Mouse (Mus musculus) forebrain, embryonic 10.5 days (tissue): Measurements from ENCODE around the gene Zfp628. TPM values are rescaled to one million over a fixed set of nuclear protein-coding genes. Genes with fewer than 3 reads are reported as not detected.

Experiments used
- DNase-seq: peaks from one replicate; pipeline ENCODE4 v3.0.0-alpha.2; 2017; ENCODE audit warnings: low spot score; ENCODE audit errors: extremely low spot score
- H3K27ac ChIP-seq: fragments of 300-500 bp; sonication (generic); 2 replicates; pipeline ENCODE4 v1.5.1; 2016; ENCODE audit warnings: mild to moderate bottlenecking
- H3K27me3 ChIP-seq: fragments of 300-500 bp; sonication (generic); 2 replicates; pipeline ENCODE4 v1.6.1; 2016; ENCODE audit warnings: mild to moderate bottlenecking; ENCODE audit not compliant: poor library complexity, severe bottlenecking
- H3K36me3 ChIP-seq: fragments of 300-500 bp; sonication (generic); replicated peaks from 2 replicates; pipeline ENCODE4 v1.6.1; 2016; ENCODE audit warnings: mild to moderate bottlenecking, moderate library complexity
- H3K4me1 ChIP-seq: fragments of 300-500 bp; sonication (generic); 2 replicates; pipeline ENCODE4 v1.6.1; 2016
- H3K4me3 ChIP-seq: fragments of 300-500 bp; sonication (generic); 2 replicates; pipeline ENCODE4 v1.5.1; 2016; ENCODE audit warnings: mild to moderate bottlenecking, moderate library complexity
- H3K9me3 ChIP-seq: fragments of 300-500 bp; sonication (generic); 2 replicates; pipeline ENCODE4 v1.6.1; 2016; ENCODE audit warnings: mild to moderate bottlenecking, moderate library complexity
- WGBS: fragments of 180-500 bp; shearing (Covaris S2); methylation state at CpG from one replicate; pipeline ENCODE4 v1.1.7; 2016; 5-methylcytosine and 5-hydroxymethylcytosine counted together
- polyA plus RNA-seq: library from polyadenylated mRNA; unstranded; fragments of >200 nt; fragmentation: Nextera tagmentation; extraction: Ambion mirVana; gene quantifications from 2 replicates; pipeline ENCODE4 v1.2.1, GENCODE M21; 2016

Zfp628 gene
- polyA plus RNA-seq, 1 experiment from 2014 or later, result 4.1 TPM

DNA sequence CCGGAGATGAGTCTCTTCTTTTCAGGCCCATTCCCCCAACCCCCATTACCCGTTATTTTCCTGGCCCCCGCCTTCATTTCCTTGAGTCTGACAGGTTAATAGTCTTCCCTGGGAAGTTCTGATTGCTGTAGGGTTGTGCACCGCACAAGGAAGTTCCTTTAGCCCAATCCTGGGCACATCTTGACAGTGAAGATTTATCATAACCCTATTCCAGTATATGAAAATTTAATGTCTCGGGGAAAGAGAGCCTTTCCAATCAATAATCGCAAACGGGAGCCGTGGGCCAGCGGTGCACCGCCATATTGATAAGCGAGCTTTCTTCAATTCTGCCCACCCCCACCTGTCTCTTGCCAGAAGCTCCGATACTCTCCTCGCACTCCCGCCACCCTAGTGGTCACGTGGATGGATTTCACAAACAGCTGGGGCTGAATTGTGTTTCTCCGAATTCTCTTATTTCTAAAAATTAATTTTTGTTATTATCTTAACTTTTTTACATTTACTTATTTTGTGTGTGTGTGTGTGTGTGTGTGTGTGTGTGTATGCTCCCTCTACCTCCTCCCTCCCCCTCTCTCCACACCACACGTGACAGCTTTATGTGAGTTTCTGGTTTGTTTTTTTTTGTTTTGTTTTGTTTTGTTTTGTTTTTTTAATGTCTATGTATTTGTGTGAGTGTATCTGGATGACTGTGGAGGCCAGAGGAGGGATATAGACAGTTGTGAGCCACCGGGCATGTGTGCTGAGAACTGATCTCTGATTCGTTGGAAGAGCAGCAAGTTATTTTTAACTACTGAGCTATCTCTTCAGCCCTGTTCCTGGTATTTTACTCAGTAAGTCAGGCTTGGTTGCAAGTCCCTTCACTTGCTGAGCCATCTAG lies 15.1 kb upstream of the Zfp628 start:
- Histone ChIP-seq H3K27ac (peak overlapping the region; percentile 21; the same call in 1 of the 2 replicates), H3K4me3 (peak overlapping the region; percentile 39), H3K27me3 (peaks cover 37% of the 10 kb centered on the region), H3K36me3 (no peaks in the 10 kb centered on the region), H3K9me3 (peaks cover 9% of the 10 kb centered on the region), H3K4me1 (peaks cover 23% of the 10 kb centered on the region)
- WGBS, result 9% methylated on average over 19 of the region's 19 CpGs
- no peak for DNase-seq

DNA sequence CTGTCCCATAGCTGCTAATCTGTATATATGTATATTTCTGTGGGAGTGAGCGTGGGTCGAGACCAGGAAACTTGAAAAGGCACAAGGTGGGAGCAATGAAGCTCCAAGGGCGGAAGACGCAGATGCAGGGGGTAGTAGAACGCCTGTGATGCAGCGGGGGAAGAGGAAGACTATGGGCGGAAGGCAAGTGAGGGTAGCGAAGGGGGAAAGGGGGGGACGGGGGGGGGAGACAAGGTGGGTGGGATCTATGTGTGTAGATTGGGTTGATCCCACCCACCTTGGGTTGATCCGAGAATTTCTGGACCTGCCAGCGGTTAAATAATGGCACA lies 14.5 kb upstream of the Zfp628 start:
- H3K4me1 ChIP-seq, result peaks cover 23% of the 10 kb centered on the region
- 17% methylated on average over 11 of the region's 11 CpGs for WGBS
- H3K4me3 ChIP-seq, result peak overlapping the region; percentile 39
- no peaks in the 10 kb centered on the region for H3K36me3 ChIP-seq
- peaks cover 9% of the 10 kb centered on the region for H3K9me3 ChIP-seq
- no peak for DNase-seq
- H3K27me3 ChIP-seq, result peaks cover 37% of the 10 kb centered on the region
- no peak overlapping the region for H3K27ac ChIP-seq

DNA sequence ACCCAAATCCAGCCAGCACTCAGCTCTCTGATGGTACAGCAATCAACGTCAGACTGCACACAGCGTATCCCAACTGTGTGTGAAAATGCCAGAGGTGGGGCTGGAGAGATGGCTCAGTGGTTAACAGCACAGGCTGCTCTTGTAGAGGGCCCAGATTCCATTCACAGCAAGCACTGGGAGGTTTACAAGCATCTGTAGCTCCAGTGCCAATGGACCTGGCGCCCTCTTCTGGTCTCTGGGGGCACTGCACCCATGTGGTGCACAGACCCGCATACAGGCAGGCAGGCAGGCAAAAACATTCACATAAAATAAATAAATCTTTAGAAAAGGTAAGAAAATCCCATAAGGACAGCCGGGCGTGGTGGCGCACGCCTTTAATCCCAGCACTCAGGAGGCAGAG lies 13.8 kb upstream of the Zfp628 start:
- WGBS, result 43% methylated on average over 8 of the region's 8 CpGs
- Histone ChIP-seq H3K27me3 (peaks cover 37% of the 10 kb centered on the region), H3K4me3 (peak overlapping the region; percentile 39; the same call in 1 of the 2 replicates), H3K36me3 (no peaks in the 10 kb centered on the region), H3K27ac (no peak overlapping the region), H3K4me1 (peaks cover 25% of the 10 kb centered on the region), H3K9me3 (peaks cover 9% of the 10 kb centered on the region)
- no peak for DNase-seq

DNA sequence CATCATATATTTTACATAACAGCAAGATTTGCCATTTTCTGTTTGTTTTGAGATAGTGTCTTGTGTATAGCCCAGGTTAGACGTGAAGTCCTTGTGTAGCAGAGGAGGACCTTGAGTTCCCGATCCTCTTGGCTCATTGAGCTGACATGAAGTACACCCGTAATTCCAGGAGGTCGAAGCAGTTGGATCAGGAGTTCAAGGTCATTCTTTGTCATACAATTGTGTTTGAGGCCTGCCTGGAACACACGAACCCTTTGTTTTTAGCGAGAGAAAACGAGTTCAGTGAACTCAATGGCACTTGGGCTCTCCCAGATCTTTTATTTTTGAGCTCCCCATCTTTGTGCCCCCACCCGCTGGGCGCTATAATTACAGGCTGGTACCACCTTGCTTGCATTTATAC lies 12.6 kb upstream of the Zfp628 start:
- WGBS, result 82% methylated on average over 9 of the region's 9 CpGs
- DNase-seq, result no peak

DNA sequence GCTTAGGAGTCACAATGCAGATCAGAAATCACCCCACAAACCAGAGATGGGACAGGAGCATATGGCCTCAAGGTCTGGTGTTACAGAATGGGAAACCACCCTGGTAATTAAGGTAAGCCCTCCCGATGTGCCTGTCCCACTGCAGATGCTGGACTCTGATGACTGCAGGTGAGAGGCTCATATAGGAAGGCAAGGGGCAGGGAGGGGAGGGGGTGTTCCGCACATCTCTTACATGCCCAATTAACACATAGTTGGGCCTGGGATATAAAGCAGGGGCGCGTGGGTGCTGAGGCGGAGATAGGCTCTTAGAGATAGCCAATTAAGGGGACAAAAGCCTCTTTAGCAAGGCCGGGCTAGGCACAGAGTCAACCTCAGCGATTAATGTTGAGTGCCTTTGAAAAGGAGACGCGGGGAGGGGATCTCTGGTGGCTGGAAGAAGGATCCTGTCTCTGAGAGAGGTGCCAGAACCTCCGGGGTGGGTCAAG lies 8.5 kb upstream of the Zfp628 start, which contains the start of gene Gm36210:
Gm36210 (minus strand) TSS at position 51 of the 485 bp plus-strand sequence.
- 33% methylated on average over 10 of the region's 10 CpGs for WGBS
- Histone ChIP-seq H3K36me3 (no peaks in the 10 kb centered on the region), H3K9me3 (peaks cover 3% of the 10 kb centered on the region; the same call in 1 of the 2 replicates), H3K27ac (peak within 1 kb of the TSS; percentile 74), H3K4me3 (peak within 1 kb of the TSS; percentile 16; the same call in 1 of the 2 replicates), H3K4me1 (peaks cover 20% of the 10 kb centered on the region), H3K27me3 (peaks cover 18% of the 10 kb centered on the region)
- no peak for DNase-seq

More for the DNA sequence above, 12.6 kb upstream of the Zfp628 start:
- H3K27ac ChIP-seq, result no peak overlapping the region
- H3K27me3 ChIP-seq, result peaks cover 44% of the 10 kb centered on the region
- peaks cover 9% of the 10 kb centered on the region for H3K9me3 ChIP-seq
- peaks cover 38% of the 10 kb centered on the region for H3K4me1 ChIP-seq
- H3K36me3 ChIP-seq, result no peaks in the 10 kb centered on the region
- no peak overlapping the region for H3K4me3 ChIP-seq

DNA sequence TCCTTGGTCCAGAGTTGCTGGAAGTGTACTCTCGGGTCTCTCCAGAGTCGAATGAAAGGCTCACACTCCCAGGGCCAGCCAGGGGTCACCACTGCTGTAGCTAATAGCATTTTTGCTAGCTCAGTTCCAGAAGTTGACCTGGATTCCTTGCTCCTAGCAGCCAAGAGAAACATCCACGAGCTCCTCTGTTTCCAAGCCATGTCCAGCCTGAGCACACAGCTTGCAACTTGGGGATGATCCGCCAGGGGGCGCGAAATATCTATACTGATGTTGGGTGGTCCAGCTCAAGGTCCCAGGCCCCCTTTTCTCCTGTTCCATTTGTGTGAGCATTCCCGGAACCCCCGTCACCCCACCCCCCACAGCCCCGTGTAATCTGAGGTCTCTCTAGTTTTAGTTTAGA lies 3.5 kb upstream of the Zfp628 start:
- Histone ChIP-seq H3K9me3 (no peaks in the 10 kb centered on the region), H3K4me3 (no peak overlapping the region), H3K36me3 (no peaks in the 10 kb centered on the region), H3K27me3 (peaks cover 18% of the 10 kb centered on the region), H3K27ac (no peak overlapping the region), H3K4me1 (peaks cover 30% of the 10 kb centered on the region)
- WGBS, result 39% methylated on average over 9 of the region's 9 CpGs
- peak; percentile 68 for DNase-seq

DNA sequence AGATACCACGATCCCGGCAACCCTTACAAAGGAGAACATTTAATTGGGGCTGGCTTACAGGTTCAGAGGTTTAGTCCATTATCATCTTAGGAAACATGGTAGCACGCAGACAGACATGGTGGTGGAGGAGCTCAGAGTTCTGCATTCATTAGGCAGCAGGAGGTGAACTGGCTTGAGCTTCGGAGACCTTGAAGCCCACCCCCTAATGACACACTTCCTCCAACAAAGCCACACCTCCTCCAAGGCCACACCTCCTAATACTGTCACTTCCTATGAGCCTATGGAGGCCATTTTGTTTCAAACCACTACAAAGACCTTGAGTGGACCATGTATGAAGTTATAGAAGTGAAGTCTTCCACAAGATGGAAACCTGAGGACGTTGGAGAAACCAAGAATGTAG lies 2.8 kb upstream of the Zfp628 start:
- peaks cover 1% of the 10 kb centered on the region for H3K36me3 ChIP-seq
- no peak overlapping the region for H3K4me3 ChIP-seq
- 71% methylated on average over 5 of the region's 5 CpGs for WGBS
- H3K27me3 ChIP-seq, result peaks cover 12% of the 10 kb centered on the region
- H3K9me3 ChIP-seq, result no peaks in the 10 kb centered on the region
- H3K4me1 ChIP-seq, result peaks cover 29% of the 10 kb centered on the region
- DNase-seq, result no peak
- no peak overlapping the region for H3K27ac ChIP-seq

DNA sequence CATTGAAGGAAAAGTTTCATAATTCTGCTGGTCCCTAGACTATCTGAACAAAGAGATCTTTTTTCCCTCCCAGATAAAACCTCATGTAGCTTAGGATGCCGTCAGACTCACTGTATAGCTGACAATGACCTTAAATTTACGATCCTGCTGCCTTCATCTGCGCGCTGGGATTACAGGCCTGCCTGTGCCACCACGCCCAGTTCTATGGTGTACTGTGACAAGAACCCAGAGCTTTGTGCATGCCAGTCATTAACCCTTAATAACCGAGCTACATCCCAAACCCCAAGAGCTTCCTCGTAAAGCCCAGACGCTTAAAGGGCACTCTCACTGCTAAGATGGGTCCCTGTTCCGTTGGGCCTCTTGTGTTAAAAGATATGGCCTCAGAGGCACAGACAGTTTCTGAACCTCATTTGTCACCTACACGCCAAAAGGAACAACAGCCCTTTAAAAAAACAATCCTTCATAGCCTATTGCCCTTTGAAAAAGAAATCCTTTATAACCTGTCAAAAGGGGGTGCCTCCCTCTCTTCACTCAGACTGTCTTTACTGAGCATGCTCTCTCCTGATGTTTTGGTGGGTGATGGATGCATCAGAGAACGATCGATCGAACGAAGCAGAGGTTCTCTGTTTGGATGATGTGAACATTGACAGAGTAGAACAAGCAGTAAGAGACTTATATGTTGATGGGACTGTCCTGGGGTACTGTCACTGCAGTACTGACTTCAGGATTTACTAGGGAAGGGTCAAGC lies 826 bp downstream of the Zfp628 start:
- 29% methylated on average over 14 of the region's 14 CpGs for WGBS

DNA sequence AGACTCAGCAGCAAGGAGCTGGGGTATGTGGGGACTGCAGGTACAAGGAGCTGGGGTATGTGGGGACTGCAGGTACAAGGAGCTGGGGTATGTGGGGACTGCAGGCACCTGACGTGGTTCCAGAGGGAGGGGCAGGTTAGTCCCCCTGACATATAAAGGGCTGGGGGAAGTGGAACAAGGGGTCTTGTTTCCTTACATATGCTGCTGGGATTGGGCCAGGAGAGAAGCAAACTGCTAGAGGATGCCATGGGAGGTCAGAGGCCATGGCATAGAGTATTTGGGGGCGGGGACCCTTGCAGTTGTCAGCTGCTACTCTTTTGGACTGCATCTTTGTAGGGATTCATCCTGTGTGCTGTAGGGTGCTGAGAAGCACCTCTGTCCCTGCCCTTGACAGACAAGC lies 2.5 kb downstream of the Zfp628 start:
- peaks cover 53% of the 10 kb centered on the region for H3K4me1 ChIP-seq
- H3K9me3 ChIP-seq, result no peaks in the 10 kb centered on the region; the same call in 1 of the 2 replicates

More for the DNA sequence above, 826 bp downstream of the Zfp628 start:
- Histone ChIP-seq H3K36me3 (peaks cover 37% of the 10 kb centered on the region), H3K27me3 (no peaks in the 10 kb centered on the region), H3K4me3 (peak overlapping the region; percentile 79), H3K4me1 (peaks cover 37% of the 10 kb centered on the region), H3K9me3 (no peaks in the 10 kb centered on the region; the same call in 1 of the 2 replicates), H3K27ac (peak overlapping the region; percentile 100)
- DNase-seq, result no peak

DNA sequence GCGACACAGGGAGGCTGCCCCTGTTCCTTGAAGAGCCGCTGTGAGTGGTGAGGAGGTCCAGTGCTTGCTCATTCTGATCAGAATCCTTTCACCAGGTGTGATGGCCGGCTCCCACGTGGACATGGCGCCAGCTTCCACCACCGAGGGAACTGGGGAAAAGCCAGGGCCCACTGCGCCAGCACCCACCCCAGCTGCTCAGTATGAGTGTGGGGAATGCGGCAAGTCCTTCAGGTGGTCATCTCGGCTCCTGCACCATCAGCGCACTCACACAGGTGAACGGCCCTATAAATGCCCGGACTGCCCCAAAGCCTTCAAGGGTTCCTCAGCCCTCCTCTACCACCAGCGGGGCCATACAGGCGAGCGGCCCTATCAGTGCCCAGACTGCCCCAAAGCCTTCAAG lies 3.7 kb downstream of the Zfp628 start:
- Histone ChIP-seq H3K36me3 (peaks cover 47% of the 10 kb centered on the region), H3K27ac (no peak overlapping the region), H3K4me1 (peaks cover 65% of the 10 kb centered on the region), H3K4me3 (no peak overlapping the region), H3K27me3 (no peaks in the 10 kb centered on the region), H3K9me3 (no peaks in the 10 kb centered on the region; the same call in 1 of the 2 replicates)
- no peak for DNase-seq
- WGBS, result 89% methylated on average over 15 of the region's 15 CpGs

More for the DNA sequence above, 2.5 kb downstream of the Zfp628 start:
- Histone ChIP-seq H3K27me3 (no peaks in the 10 kb centered on the region), H3K4me3 (no peak overlapping the region), H3K36me3 (peaks cover 47% of the 10 kb centered on the region), H3K27ac (no peak overlapping the region)
- no peak for DNase-seq
- 91% methylated on average over 2 of the region's 2 CpGs for WGBS

DNA sequence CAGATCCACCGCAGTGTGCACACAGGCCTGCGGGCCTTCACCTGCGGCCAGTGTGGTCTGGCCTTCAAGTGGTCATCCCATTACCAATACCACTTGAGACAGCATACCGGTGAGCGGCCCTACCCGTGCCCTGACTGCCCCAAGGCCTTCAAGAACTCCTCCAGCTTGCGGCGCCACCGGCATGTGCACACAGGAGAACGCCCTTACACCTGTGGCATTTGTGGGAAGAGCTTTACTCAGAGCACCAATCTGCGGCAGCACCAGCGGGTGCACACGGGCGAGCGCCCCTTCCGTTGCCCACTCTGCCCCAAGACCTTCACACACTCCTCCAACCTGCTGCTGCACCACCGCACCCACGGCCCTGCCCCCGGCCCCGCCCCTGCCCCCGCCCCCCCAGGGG lies 4.1 kb downstream of the Zfp628 start:
- 85% methylated on average over 21 of the region's 21 CpGs for WGBS
- no peak overlapping the region for H3K4me3 ChIP-seq
- no peaks in the 10 kb centered on the region for H3K27me3 ChIP-seq
- H3K36me3 ChIP-seq, result peaks cover 47% of the 10 kb centered on the region
- no peak overlapping the region for H3K27ac ChIP-seq
- peaks cover 4% of the 10 kb centered on the region; the same call in 1 of the 2 replicates for H3K9me3 ChIP-seq
- H3K4me1 ChIP-seq, result peaks cover 69% of the 10 kb centered on the region
- no peak for DNase-seq

DNA sequence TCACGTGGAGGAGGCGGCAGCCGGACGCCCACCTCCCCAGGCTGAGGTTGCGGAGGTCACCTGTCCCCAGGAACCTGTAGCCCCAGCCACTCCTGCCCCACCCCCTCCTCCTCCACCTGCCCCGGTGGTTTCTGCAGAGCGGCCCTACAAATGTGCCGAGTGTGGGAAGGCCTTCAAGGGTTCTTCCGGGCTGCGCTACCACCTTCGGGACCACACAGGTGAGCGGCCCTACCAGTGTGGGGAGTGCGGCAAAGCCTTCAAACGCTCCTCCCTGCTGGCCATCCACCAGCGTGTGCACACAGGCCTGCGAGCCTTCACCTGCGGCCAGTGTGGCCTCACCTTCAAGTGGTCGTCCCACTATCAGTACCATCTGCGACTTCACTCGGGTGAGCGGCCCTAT lies 5.0 kb downstream of the Zfp628 start:
- Histone ChIP-seq H3K9me3 (peaks cover 4% of the 10 kb centered on the region; the same call in 1 of the 2 replicates), H3K27ac (no peak overlapping the region), H3K4me3 (no peak overlapping the region), H3K4me1 (peaks cover 69% of the 10 kb centered on the region), H3K27me3 (no peaks in the 10 kb centered on the region), H3K36me3 (peaks cover 47% of the 10 kb centered on the region)
- 90% methylated on average over 21 of the region's 21 CpGs for WGBS
- DNase-seq, result no peak
